ENCODE assay signal across 16 mouse cellular contexts in genomic region chr17:75441260-75441830, GRCm38 (mm10). TPM values are rescaled to one million over a fixed set of nuclear protein-coding genes. Genes with fewer than 3 reads are reported as not detected.
A peak's percentile ranks its signal among the peaks of the same experiment; 100 is the strongest.
DNase-seq lines count a peak whose midpoint lies in the region; ATAC-seq and TF ChIP-seq lines count a peak whose summit lies in the region.
"Had no signal": no experiment of that assay in that cellular context is flagged by ENCODE, and none has a peak within 500 bp of the region (broad histone marks: within the 10 kb centered on the region; RNA-seq: fewer than 3 reads in every experiment).

No protein-coding gene starts in this region.

- peak overlapping the region; percentile 35 for H3K4me3 ChIP-seq in gastrocnemius, adult 2 months
- H3K4me3 ChIP-seq in intestine, embryonic 14.5 days (ENCODE audit: low read depth, low read length) = no peak overlapping the region
- no peak overlapping the region for H3K4me3 ChIP-seq in intestine, embryonic 16.5 days (ENCODE audit: low read length)
- no peak overlapping the region for H3K4me3 ChIP-seq in midbrain, embryonic 13.5 days (replicated peaks)
- H3K4me3 ChIP-seq in midbrain, postnatal 0 days (ENCODE audit: low read depth, low read length) = no peak overlapping the region
- no peak overlapping the region for H3K4me3 ChIP-seq in neural tube, embryonic 15.5 days (replicated peaks)
- no peak overlapping the region for H3K4me3 ChIP-seq in forebrain, embryonic 13.5 days
- H3K4me3 ChIP-seq: embryonic facial prominence, embryonic 15.5 days; forebrain, embryonic 12.5 days had no signal

- peak overlapping the region; percentile 92 for H3K27ac ChIP-seq in gastrocnemius, adult 2 months
- 0 out of 2 replicates have a peak overlapping the region, but pooled peaks have one; percentile 2 for H3K27ac ChIP-seq in intestine, embryonic 14.5 days (ENCODE audit: low read depth)
- no peak overlapping the region for H3K27ac ChIP-seq in intestine, embryonic 16.5 days (ENCODE audit: low read length)
- peak overlapping the region; percentile 30 for H3K27ac ChIP-seq in midbrain, embryonic 13.5 days
- H3K27ac ChIP-seq in midbrain, postnatal 0 days (ENCODE audit: low read depth, low read length) = no peak overlapping the region
- peak overlapping the region; percentile 42 for H3K27ac ChIP-seq in neural tube, embryonic 15.5 days (replicated peaks)
- no peak overlapping the region for H3K27ac ChIP-seq in forebrain, embryonic 13.5 days
- H3K27ac ChIP-seq: embryonic facial prominence, embryonic 15.5 days; forebrain, embryonic 12.5 days; liver, embryonic 14.5 days had no signal

- no peak overlapping the region for H3K9ac ChIP-seq in intestine, embryonic 14.5 days (ENCODE audit: low read length)
- no peak overlapping the region for H3K9ac ChIP-seq in intestine, embryonic 16.5 days (ENCODE audit: low read depth, low read length)
- no peak overlapping the region for H3K9ac ChIP-seq in midbrain, embryonic 13.5 days (replicated peaks)
- H3K9ac ChIP-seq in midbrain, postnatal 0 days (replicated peaks; ENCODE audit: low read length, poor library complexity, severe bottlenecking) = no peak overlapping the region
- no peak overlapping the region for H3K9ac ChIP-seq in neural tube, embryonic 15.5 days (replicated peaks)
- no peak overlapping the region for H3K9ac ChIP-seq in forebrain, embryonic 13.5 days
- H3K9ac ChIP-seq: embryonic facial prominence, embryonic 15.5 days; forebrain, embryonic 12.5 days; liver, embryonic 14.5 days had no signal

- 40% methylated on average over 5 of the region's 5 CpGs for WGBS in intestine, embryonic 14.5 days
- 47% methylated on average over 5 of the region's 5 CpGs for WGBS in intestine, embryonic 16.5 days
- 73% methylated on average over 5 of the region's 5 CpGs for WGBS in midbrain, embryonic 13.5 days
- 66% methylated on average over 5 of the region's 5 CpGs for WGBS in midbrain, postnatal 0 days
- 20% methylated on average over 5 of the region's 5 CpGs for WGBS in neural tube, embryonic 15.5 days
- 86% methylated on average over 5 of the region's 5 CpGs for WGBS in forebrain, embryonic 13.5 days

- H3K27me3 ChIP-seq in intestine, embryonic 14.5 days (replicated peaks; ENCODE audit: control insufficient read depth, insufficient read depth, low read length) = no peaks in the 10 kb centered on the region
- no peaks in the 10 kb centered on the region for H3K27me3 ChIP-seq in intestine, embryonic 16.5 days (replicated peaks; ENCODE audit: control insufficient read depth, insufficient read depth, low read length)
- no peaks in the 10 kb centered on the region for H3K27me3 ChIP-seq in midbrain, embryonic 13.5 days
- H3K27me3 ChIP-seq in midbrain, postnatal 0 days (ENCODE audit: insufficient read depth, low read length) = no peaks in the 10 kb centered on the region
- H3K27me3 ChIP-seq in neural tube, embryonic 15.5 days (replicated peaks) = no peaks in the 10 kb centered on the region
- no peaks in the 10 kb centered on the region for H3K27me3 ChIP-seq in forebrain, embryonic 13.5 days
- H3K27me3 ChIP-seq: embryonic facial prominence, embryonic 15.5 days; forebrain, embryonic 12.5 days; Patski had no signal

- H3K9me3 ChIP-seq in intestine, embryonic 14.5 days (ENCODE audit: control insufficient read depth, low read length) = no peaks in the 10 kb centered on the region
- no peaks in the 10 kb centered on the region for H3K9me3 ChIP-seq in intestine, embryonic 16.5 days (ENCODE audit: control insufficient read depth, low read length)
- no peaks in the 10 kb centered on the region for H3K9me3 ChIP-seq in midbrain, embryonic 13.5 days
- no peaks in the 10 kb centered on the region for H3K9me3 ChIP-seq in midbrain, postnatal 0 days (ENCODE audit: low read length)
- no peaks in the 10 kb centered on the region for H3K9me3 ChIP-seq in neural tube, embryonic 15.5 days (replicated peaks)
- H3K9me3 ChIP-seq in forebrain, embryonic 13.5 days (replicated peaks) = no peaks in the 10 kb centered on the region
- H3K9me3 ChIP-seq: embryonic facial prominence, embryonic 15.5 days; forebrain, embryonic 12.5 days had no signal

- no peaks in the 10 kb centered on the region for H3K36me3 ChIP-seq in intestine, embryonic 14.5 days (ENCODE audit: control insufficient read depth, insufficient read depth, low read length)
- no peaks in the 10 kb centered on the region for H3K36me3 ChIP-seq in intestine, embryonic 16.5 days (ENCODE audit: control insufficient read depth, insufficient read depth, low read length)
- no peaks in the 10 kb centered on the region for H3K36me3 ChIP-seq in midbrain, embryonic 13.5 days
- H3K36me3 ChIP-seq in midbrain, postnatal 0 days (ENCODE audit: insufficient read depth, low read length) = no peaks in the 10 kb centered on the region
- no peaks in the 10 kb centered on the region for H3K36me3 ChIP-seq in neural tube, embryonic 15.5 days
- no peaks in the 10 kb centered on the region for H3K36me3 ChIP-seq in forebrain, embryonic 13.5 days (ENCODE audit: poor library complexity, severe bottlenecking)
- H3K36me3 ChIP-seq: embryonic facial prominence, embryonic 15.5 days; forebrain, embryonic 12.5 days had no signal

- no peak overlapping the region for H3K4me2 ChIP-seq in intestine, embryonic 14.5 days (ENCODE audit: low read length)
- H3K4me2 ChIP-seq in intestine, embryonic 16.5 days (ENCODE audit: low read depth, low read length) = no peak overlapping the region
- H3K4me2 ChIP-seq in midbrain, embryonic 13.5 days (replicated peaks) = no peak overlapping the region
- H3K4me2 ChIP-seq in midbrain, postnatal 0 days (ENCODE audit: low read depth, low read length, poor library complexity, severe bottlenecking) = no peak overlapping the region
- H3K4me2 ChIP-seq in neural tube, embryonic 15.5 days = no peak overlapping the region
- H3K4me2 ChIP-seq in forebrain, embryonic 13.5 days = no peak overlapping the region
- H3K4me2 ChIP-seq: embryonic facial prominence, embryonic 15.5 days; forebrain, embryonic 12.5 days had no signal

- intact Hi-C loops in gastrocnemius, adult 2 months (cut with DNase I) = no loop called here
- intact Hi-C loops in gastrocnemius, postnatal 14 days (cut with DNase I; ENCODE audit: low total_unique reads) = no loop called here

- 0 out of 2 replicates have a peak, but pooled peaks have one; percentile 19 for ATAC-seq in intestine, embryonic 14.5 days (replicated peaks; ENCODE audit: low FRiP score, low TSS enrichment, low read depth)
- ATAC-seq in intestine, embryonic 16.5 days = no peak
- no peak for ATAC-seq in midbrain, embryonic 13.5 days
- no peak for ATAC-seq in midbrain, postnatal 0 days (ENCODE audit: low FRiP score)
- peak; percentile 82 for ATAC-seq in neural tube, embryonic 15.5 days (ENCODE audit: low FRiP score)
- ATAC-seq in forebrain, embryonic 13.5 days = no peak
- ATAC-seq: Patski had no signal

- no peak for TF ChIP-seq CTCF in gastrocnemius, adult 2 months (IDR thresholded peaks at IDR 0.05)
- no peak for TF ChIP-seq CTCF in midbrain, postnatal 0 days (IDR thresholded peaks at IDR 0.05)

- no peaks in the 10 kb centered on the region; the same call in 1 of the 2 replicates for H3K4me1 ChIP-seq in intestine, embryonic 14.5 days (replicated peaks; ENCODE audit: control insufficient read depth, insufficient read depth, low read length)
- H3K4me1 ChIP-seq in intestine, embryonic 16.5 days (ENCODE audit: control insufficient read depth, insufficient read depth, low read length) = no peaks in the 10 kb centered on the region
- 0 out of 2 replicates have a peak, but pooled peaks cover 9% of the 10 kb centered on the region for H3K4me1 ChIP-seq in midbrain, embryonic 13.5 days (replicated peaks)
- no peaks in the 10 kb centered on the region for H3K4me1 ChIP-seq in midbrain, postnatal 0 days (ENCODE audit: insufficient read depth, low read length)
- peaks cover 21% of the 10 kb centered on the region for H3K4me1 ChIP-seq in neural tube, embryonic 15.5 days
- H3K4me1 ChIP-seq in forebrain, embryonic 13.5 days = no peaks in the 10 kb centered on the region
- H3K4me1 ChIP-seq: forebrain, embryonic 12.5 days had no signal

- DNase-seq in gastrocnemius, adult 2 months = no peak
- DNase-seq in gastrocnemius, postnatal 14 days = no peak
- DNase-seq in intestine, embryonic 14.5 days (ENCODE audit: low spot score) = no peak
- no peak for DNase-seq in midbrain, postnatal 0 days (ENCODE audit: low spot score)
- DNase-seq: cerebellum, adult 8-10 months; heart, postnatal 14 days; left cerebral cortex, postnatal 4 days; thymus, postnatal 14 days had no signal

RNA-seq across cellular contexts. Expression of gene Rasgrp3, which starts 5.6 kb away (rescaled TPM):
- total RNA-seq in gastrocnemius, adult 2 months (2021) = 10 to 100 TPM; 31.2 to 52.3 TPM
- total RNA-seq in gastrocnemius, postnatal 14 days (2021) = 10 to 100 TPM; 27.7 to 29.0 TPM
- polyA plus RNA-seq in intestine, embryonic 14.5 days (2014; fragmentation: Nextera tagmentation; extraction: Ambion mirVana) = 16.2 and 19.4 TPM in 2 replicates
- polyA plus RNA-seq in intestine, embryonic 16.5 days (2015; fragmentation: Nextera tagmentation; extraction: Ambion mirVana) = 9.5 and 10.7 TPM in 2 replicates
- polyA plus RNA-seq in midbrain, embryonic 13.5 days (2015; fragmentation: Nextera tagmentation; extraction: Ambion mirVana) = 5.5 TPM in 2 replicates
- total RNA-seq in midbrain, postnatal 0 days (2014; rRNA removed) = 8.1 and 9.3 TPM in 2 replicates
- polyA plus RNA-seq in midbrain, postnatal 0 days (2015; fragmentation: Nextera tagmentation; extraction: Ambion mirVana) = 3.2 and 4.8 TPM in 2 replicates
- polyA plus RNA-seq in neural tube, embryonic 15.5 days (2015; fragmentation: Nextera tagmentation; extraction: Ambion mirVana) = 5.9 and 7.2 TPM in 2 replicates
- 4.8 and 5.0 TPM in 2 replicates for polyA plus RNA-seq in forebrain, embryonic 13.5 days (2015; fragmentation: Nextera tagmentation; extraction: Ambion mirVana)

Comparison
In these comparisons a context has a peak if more than half of its experiments do, and no peak if none do; other contexts are left out.
1. H3K27ac ChIP-seq: peak in gastrocnemius, adult 2 months (single experiment), intestine, embryonic 14.5 days (single experiment), midbrain, embryonic 13.5 days (single experiment) and neural tube, embryonic 15.5 days (single experiment); none in intestine, embryonic 16.5 days (single experiment), midbrain, postnatal 0 days (single experiment) and forebrain, embryonic 13.5 days (single experiment).
2. ATAC-seq: peak in intestine, embryonic 14.5 days (single experiment) and neural tube, embryonic 15.5 days (single experiment); none in intestine, embryonic 16.5 days (single experiment), midbrain, embryonic 13.5 days (single experiment), midbrain, postnatal 0 days (single experiment) and forebrain, embryonic 13.5 days (single experiment).